Mouse (Mus musculus): ENCODE measurements around the gene Arvcf. TPM values are rescaled to one million over a fixed set of nuclear protein-coding genes. Genes with fewer than 3 reads are reported as not detected.

The Arvcf gene
- polyA plus RNA-seq, 1 experiment from 2014 or later: 70.2 TPM

- H3K4me2 ChIP-seq (ENCODE audit: low read length): no peak overlapping the region
- no peak overlapping the region for H3K27ac ChIP-seq (replicated peaks; ENCODE audit: low read depth, low read length)
- no peak overlapping the region for H3K4me3 ChIP-seq (replicated peaks; ENCODE audit: low read depth, low read length)
- H3K9ac ChIP-seq (replicated peaks; ENCODE audit: low read length): no peak overlapping the region
- H3K27me3 ChIP-seq (ENCODE audit: control insufficient read depth, insufficient read depth, low read length): no peaks in the 10 kb centered on the region
- ATAC-seq (ENCODE audit: low FRiP score, low TSS enrichment) (no peak), DNase-seq (no peak)
- H3K9me3 ChIP-seq (ENCODE audit: control insufficient read depth, low read length): no peaks in the 10 kb centered on the region
- 89% methylated on average over 7 of the region's 7 CpGs for WGBS
- H3K4me1 ChIP-seq (ENCODE audit: control insufficient read depth, insufficient read depth, low read length): peaks cover 10% of the 10 kb centered on the region; the same call in 1 of the 2 replicates
- H3K36me3 ChIP-seq (ENCODE audit: control insufficient read depth, insufficient read depth, low read length): peaks cover 37% of the 10 kb centered on the region
Measured at GRCm38 (mm10) chr16:18413032-18413816, 65.2 kb downstream of the Arvcf start.

DNA sequence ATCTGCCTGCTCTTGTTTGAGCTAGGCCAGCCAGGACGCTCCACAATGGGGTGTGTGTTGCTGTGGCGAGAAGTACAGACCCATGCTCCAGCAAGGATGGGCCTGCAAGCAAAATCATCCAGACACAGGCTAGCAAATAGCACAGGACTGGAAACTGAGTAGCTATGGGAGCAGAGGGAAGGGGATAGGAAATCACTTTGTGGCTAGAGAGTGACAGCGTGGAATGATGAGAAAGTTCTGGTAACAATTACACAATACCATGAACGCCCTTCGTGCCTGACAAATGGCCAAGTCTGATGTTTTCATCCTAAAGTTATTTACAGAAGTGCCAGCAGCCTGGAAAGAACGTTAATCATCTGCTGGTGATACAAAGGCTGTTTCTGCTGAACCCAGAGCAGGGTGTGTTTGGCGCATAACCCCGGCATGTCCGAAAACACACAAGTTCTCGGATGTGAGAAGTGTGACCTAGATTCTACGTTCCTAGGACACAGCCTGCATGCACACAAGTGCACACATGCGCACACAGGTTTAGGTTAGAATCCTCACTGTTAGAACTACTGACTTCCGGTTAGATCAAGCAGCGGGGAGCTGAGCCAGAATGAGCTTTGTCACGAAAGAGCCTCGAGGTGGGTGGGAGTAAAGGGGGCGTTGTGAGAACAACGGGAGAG lies 68.2 kb downstream of the Arvcf start:
- H3K36me3 ChIP-seq (ENCODE audit: control insufficient read depth, insufficient read depth, low read length): peaks cover 13% of the 10 kb centered on the region; the same call in 1 of the 2 replicates
- no peak overlapping the region for H3K4me2 ChIP-seq (ENCODE audit: low read length)
- H3K9ac ChIP-seq (replicated peaks; ENCODE audit: low read length): no peak overlapping the region
- H3K4me3 ChIP-seq (replicated peaks; ENCODE audit: low read depth, low read length): no peak overlapping the region
- H3K27ac ChIP-seq (replicated peaks; ENCODE audit: low read depth, low read length): no peak overlapping the region
- H3K4me1 ChIP-seq (ENCODE audit: control insufficient read depth, insufficient read depth, low read length): peaks cover 4% of the 10 kb centered on the region; the same call in 1 of the 2 replicates
- H3K27me3 ChIP-seq (ENCODE audit: control insufficient read depth, insufficient read depth, low read length): no peaks in the 10 kb centered on the region
- ATAC-seq (ENCODE audit: low FRiP score, low TSS enrichment) (no peak), DNase-seq (no peak)
- 88% methylated on average over 18 of the region's 18 CpGs for WGBS
- no peaks in the 10 kb centered on the region for H3K9me3 ChIP-seq (ENCODE audit: control insufficient read depth, low read length)

DNA sequence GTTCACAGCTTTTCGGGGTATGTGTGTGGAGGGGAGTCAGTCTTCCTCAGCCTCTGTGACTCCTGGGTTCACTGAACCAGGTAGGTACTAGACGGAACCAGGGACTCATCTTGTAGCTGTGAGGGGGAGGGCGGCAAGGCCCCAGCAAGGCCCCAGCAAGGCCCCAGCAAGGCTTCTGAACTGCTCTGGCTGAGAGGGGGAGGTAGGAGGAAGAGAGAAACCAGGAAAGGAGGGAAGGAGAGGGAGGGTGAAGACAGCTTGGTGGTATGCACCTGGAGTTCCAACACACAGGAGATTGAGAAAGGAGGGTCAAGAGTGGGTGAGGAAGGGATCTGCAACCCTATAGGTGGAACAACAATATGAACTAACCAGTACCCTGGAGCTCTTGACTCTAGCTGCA lies 68.9 kb downstream of the Arvcf start:
- DNase-seq (no peak), ATAC-seq (ENCODE audit: low FRiP score, low TSS enrichment) (no peak)
- H3K36me3 ChIP-seq (ENCODE audit: control insufficient read depth, insufficient read depth, low read length): peaks cover 13% of the 10 kb centered on the region; the same call in 1 of the 2 replicates
- no peak overlapping the region for H3K4me3 ChIP-seq (replicated peaks; ENCODE audit: low read depth, low read length)
- H3K27me3 ChIP-seq (ENCODE audit: control insufficient read depth, insufficient read depth, low read length): no peaks in the 10 kb centered on the region
- no peak overlapping the region for H3K27ac ChIP-seq (replicated peaks; ENCODE audit: low read depth, low read length)
- H3K9me3 ChIP-seq (ENCODE audit: control insufficient read depth, low read length): no peaks in the 10 kb centered on the region
- no peaks in the 10 kb centered on the region for H3K4me1 ChIP-seq (ENCODE audit: control insufficient read depth, insufficient read depth, low read length)
- H3K4me2 ChIP-seq (ENCODE audit: low read length): no peak overlapping the region
- no peak overlapping the region for H3K9ac ChIP-seq (replicated peaks; ENCODE audit: low read length)
- 90% methylated on average over 3 of the region's 3 CpGs for WGBS

- Histone ChIP-seq H3K4me2 (ENCODE audit: low read length) (no peak overlapping the region), H3K27ac (replicated peaks; ENCODE audit: low read depth, low read length) (no peak overlapping the region), H3K4me1 (ENCODE audit: control insufficient read depth, insufficient read depth, low read length) (no peaks in the 10 kb centered on the region), H3K4me3 (replicated peaks; ENCODE audit: low read depth, low read length) (no peak overlapping the region), H3K9me3 (ENCODE audit: control insufficient read depth, low read length) (no peaks in the 10 kb centered on the region), H3K36me3 (ENCODE audit: control insufficient read depth, insufficient read depth, low read length) (peaks cover 13% of the 10 kb centered on the region; the same call in 1 of the 2 replicates), H3K27me3 (ENCODE audit: control insufficient read depth, insufficient read depth, low read length) (no peaks in the 10 kb centered on the region), H3K9ac (replicated peaks; ENCODE audit: low read length) (no peak overlapping the region)
- ATAC-seq (ENCODE audit: low FRiP score, low TSS enrichment): no peak
- 93% methylated on average over 5 of the region's 5 CpGs for WGBS
- DNase-seq: no peak
Measured at GRCm38 (mm10) chr16:18417491-18417890, 69.5 kb downstream of the Arvcf start.

DNA sequence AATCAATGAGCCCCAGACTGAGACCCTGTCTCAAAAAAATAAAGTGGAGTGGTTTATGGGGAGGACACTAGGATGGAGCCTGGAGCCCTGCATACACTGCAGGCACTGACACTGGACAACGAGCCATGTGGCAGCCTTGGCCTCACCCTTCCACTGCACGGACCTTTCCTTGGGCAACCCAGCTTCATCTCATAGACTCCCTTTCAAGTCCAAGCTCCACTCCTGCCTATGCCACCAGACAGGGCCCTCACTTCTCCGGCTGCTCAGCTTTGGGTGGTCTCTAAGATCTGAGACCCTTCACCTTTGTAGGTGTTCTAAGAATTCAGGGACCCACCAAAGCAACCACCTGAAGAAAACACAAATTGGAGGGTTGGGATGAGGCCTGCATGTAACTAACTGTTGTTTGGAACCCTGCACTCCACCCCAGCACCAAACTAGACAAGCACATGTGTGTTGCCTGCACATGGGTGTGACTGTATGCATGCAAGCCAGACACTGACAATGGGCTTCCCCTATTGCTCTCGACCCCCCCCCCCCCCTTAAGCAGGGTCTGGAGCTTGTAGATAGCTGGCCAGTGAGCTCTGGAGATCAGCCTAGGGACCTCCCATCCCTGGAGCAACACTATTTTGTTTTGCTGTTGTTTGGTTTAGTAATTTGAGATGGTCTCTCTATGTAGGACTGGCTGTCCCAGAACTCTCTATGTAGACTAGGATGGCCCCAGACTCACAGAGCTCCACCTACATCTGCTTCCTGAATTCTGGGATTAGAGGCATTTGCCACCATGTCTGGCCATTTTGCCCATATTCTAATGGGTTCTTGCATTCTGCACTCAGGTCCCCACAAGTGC lies 71.0 kb downstream of the Arvcf start:
- H3K4me1 ChIP-seq (ENCODE audit: control insufficient read depth, insufficient read depth, low read length): no peaks in the 10 kb centered on the region
- no peak overlapping the region for H3K4me3 ChIP-seq (replicated peaks; ENCODE audit: low read depth, low read length)
- H3K27ac ChIP-seq (replicated peaks; ENCODE audit: low read depth, low read length): no peak overlapping the region
- WGBS: 90% methylated on average over 4 of the region's 4 CpGs
- DNase-seq (no peak), ATAC-seq (ENCODE audit: low FRiP score, low TSS enrichment) (no peak)
- H3K27me3 ChIP-seq (ENCODE audit: control insufficient read depth, insufficient read depth, low read length): no peaks in the 10 kb centered on the region
- no peaks in the 10 kb centered on the region for H3K9me3 ChIP-seq (ENCODE audit: control insufficient read depth, low read length)
- H3K36me3 ChIP-seq (ENCODE audit: control insufficient read depth, insufficient read depth, low read length): peaks cover 14% of the 10 kb centered on the region
- H3K4me2 ChIP-seq (ENCODE audit: low read length): no peak overlapping the region
- H3K9ac ChIP-seq (replicated peaks; ENCODE audit: low read length): no peak overlapping the region

- ATAC-seq (ENCODE audit: low FRiP score, low TSS enrichment): no peak
Measured at GRCm38 (mm10) chr16:18419603-18420026, 71.6 kb downstream of the Arvcf start.

GRCm38 (mm10) chr16:18420571-18420970 lies 72.6 kb downstream of the Arvcf start:
- Histone ChIP-seq H3K9ac (replicated peaks; ENCODE audit: low read length) (no peak overlapping the region), H3K4me2 (ENCODE audit: low read length) (no peak overlapping the region), H3K4me3 (replicated peaks; ENCODE audit: low read depth, low read length) (no peak overlapping the region), H3K9me3 (ENCODE audit: control insufficient read depth, low read length) (no peaks in the 10 kb centered on the region), H3K27ac (replicated peaks; ENCODE audit: low read depth, low read length) (no peak overlapping the region), H3K27me3 (ENCODE audit: control insufficient read depth, insufficient read depth, low read length) (no peaks in the 10 kb centered on the region), H3K4me1 (ENCODE audit: control insufficient read depth, insufficient read depth, low read length) (peaks cover 12% of the 10 kb centered on the region), H3K36me3 (ENCODE audit: control insufficient read depth, insufficient read depth, low read length) (peaks cover 11% of the 10 kb centered on the region)
- WGBS: 63% methylated on average over 3 of the region's 3 CpGs
- no peak for DNase-seq
- ATAC-seq (ENCODE audit: low FRiP score, low TSS enrichment): no peak

More at GRCm38 (mm10) chr16:18419603-18420026, 71.6 kb downstream of the Arvcf start:
- WGBS: 85% methylated on average over 1 of the region's 1 CpGs
- DNase-seq: no peak
- H3K27me3 ChIP-seq (ENCODE audit: control insufficient read depth, insufficient read depth, low read length): no peaks in the 10 kb centered on the region
- H3K4me3 ChIP-seq (replicated peaks; ENCODE audit: low read depth, low read length): no peak overlapping the region
- H3K36me3 ChIP-seq (ENCODE audit: control insufficient read depth, insufficient read depth, low read length): peaks cover 14% of the 10 kb centered on the region
- no peak overlapping the region for H3K27ac ChIP-seq (replicated peaks; ENCODE audit: low read depth, low read length)
- no peaks in the 10 kb centered on the region for H3K9me3 ChIP-seq (ENCODE audit: control insufficient read depth, low read length)
- no peak overlapping the region for H3K4me2 ChIP-seq (ENCODE audit: low read length)
- H3K9ac ChIP-seq (replicated peaks; ENCODE audit: low read length): no peak overlapping the region
- H3K4me1 ChIP-seq (ENCODE audit: control insufficient read depth, insufficient read depth, low read length): 0 out of 2 replicates have a peak, but pooled peaks cover 4% of the 10 kb centered on the region

DNA sequence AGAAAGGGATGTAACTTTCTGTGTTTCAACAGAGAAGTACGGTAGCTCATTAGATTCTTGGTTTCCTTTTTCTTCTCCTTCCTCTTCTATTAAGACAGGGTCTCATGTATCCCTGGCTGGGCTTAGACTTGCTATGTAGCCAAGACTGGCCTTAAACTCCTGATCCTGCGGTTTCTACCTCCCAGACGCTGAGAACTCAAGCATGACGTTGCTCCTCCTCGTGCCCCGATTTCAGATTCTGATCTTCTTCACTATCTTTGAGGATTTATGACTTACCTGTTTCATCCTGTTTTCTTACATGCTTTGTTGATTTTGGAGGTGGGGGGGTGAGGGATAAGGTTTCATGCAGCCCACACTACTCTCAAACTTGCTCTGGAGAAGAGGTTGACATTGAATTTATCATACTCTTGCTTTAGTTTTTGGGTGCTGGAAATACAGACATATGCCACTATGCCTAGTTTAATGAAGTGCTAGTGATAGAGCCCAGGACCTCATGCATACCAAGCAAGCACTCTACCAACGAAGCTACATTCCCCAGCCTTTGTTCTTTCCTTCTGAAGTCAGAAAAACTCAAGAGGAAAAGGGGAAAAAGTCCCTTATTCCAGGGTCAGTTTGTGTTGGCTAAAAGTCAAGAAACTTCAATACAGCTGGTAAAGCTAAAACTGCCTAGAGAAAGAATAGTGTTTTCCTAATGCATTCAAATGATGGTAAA lies 75.4 kb downstream of the Arvcf start:
- Histone ChIP-seq H3K27ac (replicated peaks; ENCODE audit: low read depth, low read length) (no peak overlapping the region), H3K9me3 (ENCODE audit: control insufficient read depth, low read length) (no peaks in the 10 kb centered on the region), H3K4me1 (ENCODE audit: control insufficient read depth, insufficient read depth, low read length) (peaks cover 22% of the 10 kb centered on the region), H3K4me3 (replicated peaks; ENCODE audit: low read depth, low read length) (no peak overlapping the region), H3K36me3 (ENCODE audit: control insufficient read depth, insufficient read depth, low read length) (peaks cover 7% of the 10 kb centered on the region), H3K9ac (replicated peaks; ENCODE audit: low read length) (no peak overlapping the region), H3K27me3 (ENCODE audit: control insufficient read depth, insufficient read depth, low read length) (no peaks in the 10 kb centered on the region), H3K4me2 (ENCODE audit: low read length) (no peak overlapping the region)
- WGBS: 90% methylated on average over 7 of the region's 7 CpGs
- no peak for ATAC-seq (ENCODE audit: low FRiP score, low TSS enrichment)
- DNase-seq: no peak

All from midbrain, embryonic 14.5 days (tissue).